Mouse (Mus musculus): Measurements from ENCODE around the gene Ube2b. TPM values are rescaled to one million over a fixed set of nuclear protein-coding genes. Genes with fewer than 3 reads are reported as not detected.

The Ube2b gene
- polyA plus RNA-seq, 1 experiment from 2014 or later, result 205 TPM

DNA sequence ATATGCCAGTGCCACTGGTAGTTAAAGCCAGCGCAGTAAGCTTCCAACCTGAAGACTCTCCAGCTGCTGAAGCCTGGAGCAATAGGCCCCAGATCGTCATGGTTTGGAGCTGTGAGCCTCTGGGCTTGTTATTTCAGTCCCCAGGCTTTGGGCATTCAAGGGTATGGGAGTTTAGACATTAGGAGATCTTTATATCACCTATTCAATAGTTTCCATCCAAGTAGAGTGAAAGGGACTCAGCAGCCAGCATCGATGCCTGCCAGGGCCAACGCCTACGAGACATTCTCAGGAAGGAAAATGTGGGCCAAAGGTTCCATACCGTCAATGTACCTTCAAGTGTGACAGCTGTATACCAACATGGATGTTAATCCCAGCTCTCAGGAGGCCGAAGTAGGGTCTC is 38.3 kb downstream of the Ube2b start:
- no peaks in the 10 kb centered on the region for H3K27me3 ChIP-seq (replicated peaks)
- H3K27ac ChIP-seq, result no peak overlapping the region
- no peak overlapping the region for H3K4me3 ChIP-seq (replicated peaks)
- H3K9me3 ChIP-seq, result no peaks in the 10 kb centered on the region
- H3K4me1 ChIP-seq, result 0 out of 2 replicates have a peak, but pooled peaks cover 2% of the 10 kb centered on the region
- H3K4me2 ChIP-seq, result no peak overlapping the region
- no peak for ATAC-seq (ENCODE audit: insufficient read depth, low FRiP score, low read depth)
- H3K9ac ChIP-seq, result no peak overlapping the region
- no peaks in the 10 kb centered on the region for H3K36me3 ChIP-seq
- WGBS, result 90% methylated on average over 7 of the region's 7 CpGs

- Histone ChIP-seq H3K9ac (no peak overlapping the region), H3K4me3 (replicated peaks) (no peak overlapping the region), H3K4me2 (no peak overlapping the region), H3K36me3 (no peaks in the 10 kb centered on the region), H3K27me3 (replicated peaks) (no peaks in the 10 kb centered on the region), H3K9me3 (no peaks in the 10 kb centered on the region), H3K27ac (no peak overlapping the region), H3K4me1 (no peaks in the 10 kb centered on the region)
- WGBS, result 82% methylated on average over 8 of the region's 8 CpGs
- no peak for ATAC-seq (ENCODE audit: insufficient read depth, low FRiP score, low read depth)
Measured at GRCm38 (mm10) chr11:51961761-51962160, 38.8 kb downstream of the Ube2b start.

- no peak for ATAC-seq (ENCODE audit: insufficient read depth, low FRiP score, low read depth)
- no peaks in the 10 kb centered on the region for H3K4me1 ChIP-seq
- no peak overlapping the region for H3K4me3 ChIP-seq (replicated peaks)
- no peak overlapping the region for H3K9ac ChIP-seq
- H3K9me3 ChIP-seq, result no peaks in the 10 kb centered on the region
- no peak overlapping the region for H3K27ac ChIP-seq
- WGBS, result 66% methylated on average over 11 of the region's 11 CpGs
- H3K36me3 ChIP-seq, result no peaks in the 10 kb centered on the region
- no peak overlapping the region for H3K4me2 ChIP-seq
- H3K27me3 ChIP-seq (replicated peaks), result no peaks in the 10 kb centered on the region
Measured at GRCm38 (mm10) chr11:51960967-51961471, 39.5 kb downstream of the Ube2b start.

- no peak for ATAC-seq (ENCODE audit: insufficient read depth, low FRiP score, low read depth)
- Histone ChIP-seq H3K4me2 (no peak overlapping the region), H3K9me3 (no peaks in the 10 kb centered on the region), H3K4me3 (replicated peaks) (no peak overlapping the region), H3K27ac (no peak overlapping the region), H3K9ac (no peak overlapping the region), H3K27me3 (replicated peaks) (no peaks in the 10 kb centered on the region), H3K4me1 (no peaks in the 10 kb centered on the region), H3K36me3 (no peaks in the 10 kb centered on the region)
- WGBS, result 80% methylated on average over 4 of the region's 4 CpGs
Measured at GRCm38 (mm10) chr11:51960061-51960460, 40.5 kb downstream of the Ube2b start.

- Histone ChIP-seq H3K27me3 (replicated peaks) (no peaks in the 10 kb centered on the region), H3K36me3 (no peaks in the 10 kb centered on the region), H3K4me3 (replicated peaks) (no peak overlapping the region), H3K9ac (no peak overlapping the region), H3K4me2 (no peak overlapping the region), H3K4me1 (no peaks in the 10 kb centered on the region), H3K9me3 (no peaks in the 10 kb centered on the region), H3K27ac (no peak overlapping the region)
- no peak for ATAC-seq (ENCODE audit: insufficient read depth, low FRiP score, low read depth)
- WGBS, result 82% methylated on average over 5 of the region's 5 CpGs
Measured at GRCm38 (mm10) chr11:51959511-51959910, 41.1 kb downstream of the Ube2b start.

GRCm38 (mm10) chr11:51957760-51958159 is 42.8 kb downstream of the Ube2b start:
- H3K27ac ChIP-seq, result no peak overlapping the region
- no peak overlapping the region for H3K4me3 ChIP-seq (replicated peaks)
- H3K4me1 ChIP-seq, result no peaks in the 10 kb centered on the region
- H3K9me3 ChIP-seq, result no peaks in the 10 kb centered on the region
- H3K36me3 ChIP-seq, result no peaks in the 10 kb centered on the region
- 81% methylated on average over 4 of the region's 4 CpGs for WGBS
- H3K9ac ChIP-seq, result no peak overlapping the region
- no peak for ATAC-seq (ENCODE audit: insufficient read depth, low FRiP score, low read depth)
- H3K4me2 ChIP-seq, result no peak overlapping the region
- no peaks in the 10 kb centered on the region for H3K27me3 ChIP-seq (replicated peaks)

GRCm38 (mm10) chr11:51956112-51956511 is 44.5 kb downstream of the Ube2b start:
- Histone ChIP-seq H3K4me1 (no peaks in the 10 kb centered on the region), H3K36me3 (no peaks in the 10 kb centered on the region), H3K27me3 (replicated peaks) (no peaks in the 10 kb centered on the region), H3K27ac (no peak overlapping the region), H3K4me3 (replicated peaks) (no peak overlapping the region), H3K9ac (no peak overlapping the region), H3K9me3 (no peaks in the 10 kb centered on the region), H3K4me2 (no peak overlapping the region)
- 73% methylated on average over 9 of the region's 9 CpGs for WGBS
- ATAC-seq (ENCODE audit: insufficient read depth, low FRiP score, low read depth), result no peak

- no peaks in the 10 kb centered on the region for H3K36me3 ChIP-seq
- H3K9me3 ChIP-seq, result no peaks in the 10 kb centered on the region
- H3K4me2 ChIP-seq, result no peak overlapping the region
- H3K27ac ChIP-seq, result no peak overlapping the region
- no peaks in the 10 kb centered on the region for H3K27me3 ChIP-seq (replicated peaks)
- WGBS, result 42% methylated on average over 5 of the region's 5 CpGs
- ATAC-seq (ENCODE audit: insufficient read depth, low FRiP score, low read depth), result no peak
- H3K4me1 ChIP-seq, result no peaks in the 10 kb centered on the region
- H3K9ac ChIP-seq, result no peak overlapping the region
- H3K4me3 ChIP-seq (replicated peaks), result no peak overlapping the region
Measured at GRCm38 (mm10) chr11:51951861-51952420, 48.6 kb downstream of the Ube2b start.

GRCm38 (mm10) chr11:51949919-51950318 is 50.6 kb downstream of the Ube2b start:
- Histone ChIP-seq H3K36me3 (no peaks in the 10 kb centered on the region), H3K4me1 (0 out of 2 replicates have a peak, but pooled peaks cover 1% of the 10 kb centered on the region), H3K9me3 (no peaks in the 10 kb centered on the region), H3K27me3 (replicated peaks) (no peaks in the 10 kb centered on the region), H3K4me2 (no peak overlapping the region), H3K4me3 (replicated peaks) (no peak overlapping the region), H3K9ac (no peak overlapping the region), H3K27ac (no peak overlapping the region)
- no peak for ATAC-seq (ENCODE audit: insufficient read depth, low FRiP score, low read depth)
- 85% methylated on average over 9 of the region's 9 CpGs for WGBS

DNA sequence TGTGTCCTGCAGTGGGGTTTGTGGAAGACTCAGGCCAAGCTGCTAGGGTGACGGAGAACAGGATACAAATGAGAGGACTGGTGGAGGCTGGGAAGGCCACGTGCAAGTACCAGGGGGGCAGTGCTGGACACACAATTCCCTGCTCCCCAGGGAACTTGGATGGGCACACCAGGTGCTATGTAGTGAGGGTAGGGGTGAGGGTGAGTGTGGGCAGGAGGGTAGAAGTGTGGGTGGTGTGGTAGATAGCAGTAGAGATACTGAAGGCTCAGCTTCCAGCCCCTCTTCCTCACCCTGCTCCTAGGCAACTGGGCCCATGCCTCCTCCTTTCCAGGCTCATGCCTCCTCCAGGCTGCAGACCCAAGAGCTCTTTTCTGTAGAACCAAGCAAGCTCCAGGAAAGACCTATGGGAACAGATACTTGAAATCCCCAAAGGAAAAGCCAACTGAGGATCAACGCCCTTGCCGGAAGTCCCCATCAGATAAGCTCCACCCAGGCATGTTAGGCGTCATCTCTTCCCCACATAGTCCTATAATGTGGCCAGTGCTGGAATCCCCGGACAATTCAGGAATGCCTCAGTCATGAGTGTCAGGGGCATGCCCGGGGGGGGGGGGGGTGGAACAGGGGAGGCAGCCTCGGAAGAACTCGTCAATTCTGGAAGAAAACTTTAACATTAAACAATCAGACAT is 51.3 kb downstream of the Ube2b start:
- H3K4me1 ChIP-seq, result 0 out of 2 replicates have a peak, but pooled peaks cover 2% of the 10 kb centered on the region
- ATAC-seq (ENCODE audit: insufficient read depth, low FRiP score, low read depth), result no peak
- no peaks in the 10 kb centered on the region for H3K9me3 ChIP-seq
- H3K27me3 ChIP-seq (replicated peaks), result no peaks in the 10 kb centered on the region
- no peak overlapping the region for H3K4me3 ChIP-seq (replicated peaks)
- H3K36me3 ChIP-seq, result no peaks in the 10 kb centered on the region
- H3K27ac ChIP-seq, result no peak overlapping the region
- WGBS, result 64% methylated on average over 9 of the region's 9 CpGs
- H3K4me2 ChIP-seq, result no peak overlapping the region
- H3K9ac ChIP-seq, result no peak overlapping the region

GRCm38 (mm10) chr11:51946144-51946543 is 54.4 kb downstream of the Ube2b start:
- Histone ChIP-seq H3K4me1 (peaks cover 6% of the 10 kb centered on the region; the same call in 1 of the 2 replicates), H3K36me3 (no peaks in the 10 kb centered on the region), H3K4me2 (no peak overlapping the region), H3K9me3 (no peaks in the 10 kb centered on the region), H3K9ac (no peak overlapping the region), H3K27me3 (replicated peaks) (no peaks in the 10 kb centered on the region), H3K27ac (no peak overlapping the region), H3K4me3 (replicated peaks) (no peak overlapping the region)
- no peak for ATAC-seq (ENCODE audit: insufficient read depth, low FRiP score, low read depth)
- WGBS, result 71% methylated on average over 6 of the region's 6 CpGs

- WGBS, result 11% methylated on average over 8 of the region's 8 CpGs
- peaks cover 6% of the 10 kb centered on the region; the same call in 1 of the 2 replicates for H3K4me1 ChIP-seq
- no peak overlapping the region for H3K27ac ChIP-seq
- no peak overlapping the region for H3K4me2 ChIP-seq
- H3K36me3 ChIP-seq, result no peaks in the 10 kb centered on the region
- H3K9me3 ChIP-seq, result no peaks in the 10 kb centered on the region
- H3K9ac ChIP-seq, result no peak overlapping the region
- no peak for ATAC-seq (ENCODE audit: insufficient read depth, low FRiP score, low read depth)
- no peaks in the 10 kb centered on the region for H3K27me3 ChIP-seq (replicated peaks)
- H3K4me3 ChIP-seq (replicated peaks), result no peak overlapping the region
Measured at GRCm38 (mm10) chr11:51945548-51945947, 55.0 kb downstream of the Ube2b start.

Measured in stomach, embryonic 15.5 days (tissue).